Mouse (Mus musculus) hindbrain, embryonic 14.5 days (tissue): Measurements from ENCODE around the gene Ly6g6d. TPM values are rescaled to one million over a fixed set of nuclear protein-coding genes. Genes with fewer than 3 reads are reported as not detected.

Experiments
- ATAC-seq: fragments of 200-750 bp; cut with Nextera tagmentation; 2 replicates; pipeline ENCODE4 v1.8.0; 2017; ENCODE audit warnings: moderate number of reproducible peaks, mild to moderate bottlenecking, moderate TSS enrichment, moderate library complexity; ENCODE audit not compliant: low FRiP score
- DNase-seq: peaks from one replicate; pipeline ENCODE4 v3.0.0-alpha.2; 2015; ENCODE audit warnings: low spot score
- H3K27ac ChIP-seq: fragments of 300-500 bp; sonication (generic); 2 replicates; pipeline ENCODE4 v1.5.1; 2014; ENCODE audit warnings: mild to moderate bottlenecking, moderate library complexity
- H3K27me3 ChIP-seq: fragments of 300-500 bp; sonication (generic); 2 replicates; pipeline ENCODE4 v1.6.1; 2014; ENCODE audit warnings: mild to moderate bottlenecking, low read length, mixed read lengths; ENCODE audit not compliant: control insufficient read depth, insufficient read depth
- H3K36me3 ChIP-seq: fragments of 300-500 bp; sonication (generic); replicated peaks from 2 replicates; pipeline ENCODE4 v1.6.1; 2014; ENCODE audit not compliant: control insufficient read depth, insufficient read depth
- H3K4me1 ChIP-seq: fragments of 300-500 bp; sonication (generic); replicated peaks from 2 replicates; pipeline ENCODE4 v1.6.1; 2014; ENCODE audit warnings: antibody characterized with exemption, low read length, mixed read lengths; ENCODE audit not compliant: control insufficient read depth, insufficient read depth
- H3K4me2 ChIP-seq: fragments of 300-500 bp; sonication (generic); replicated peaks from 2 replicates; pipeline ENCODE4 v1.6.1; 2014; ENCODE audit warnings: mild to moderate bottlenecking, moderate library complexity
- H3K4me3 ChIP-seq: fragments of 300-500 bp; sonication (generic); replicated peaks from 2 replicates; pipeline ENCODE4 v1.5.1; 2014; ENCODE audit warnings: mild to moderate bottlenecking, low read length
- H3K9ac ChIP-seq: fragments of 300-500 bp; sonication (generic); 2 replicates; pipeline ENCODE4 v1.6.1; 2014
- H3K9me3 ChIP-seq: fragments of 300-500 bp; sonication (generic); 2 replicates; pipeline ENCODE4 v1.6.1; 2016; ENCODE audit warnings: low read length; ENCODE audit not compliant: control insufficient read depth
- WGBS: fragments of 180-500 bp; shearing (Covaris S2); extraction: QIAGEN DNeasy Blood & Tissue Kit; methylation state at CpG from one replicate; pipeline ENCODE4 v1.1.7; 2014; 5-methylcytosine and 5-hydroxymethylcytosine counted together
- polyA plus RNA-seq: library from polyadenylated mRNA; unstranded; fragments of >200 nt; fragmentation: Nextera tagmentation; extraction: Ambion mirVana; gene quantifications from 2 replicates; pipeline ENCODE4 v1.2.1, GENCODE M21; 2014

Ly6g6d gene
- polyA plus RNA-seq, 1 experiment from 2014 or later, result 0.94 TPM

GRCm38 (mm10) chr17:35077285-35077684 lies 580 bp downstream of the Ly6g6d start:
- no peak for ATAC-seq
- WGBS, result 67% methylated on average over 2 of the region's 2 CpGs
- H3K9me3 ChIP-seq, result no peaks in the 10 kb centered on the region
- peak overlapping the region; percentile 38 for H3K4me2 ChIP-seq
- H3K27me3 ChIP-seq, result no peaks in the 10 kb centered on the region
- H3K4me3 ChIP-seq, result 0 out of 2 replicates have a peak overlapping the region, but pooled peaks have one; percentile 6
- 0 out of 2 replicates have a peak, but pooled peaks cover 5% of the 10 kb centered on the region for H3K4me1 ChIP-seq
- H3K27ac ChIP-seq, result no peak overlapping the region
- no peak overlapping the region for H3K9ac ChIP-seq
- no peaks in the 10 kb centered on the region for H3K36me3 ChIP-seq
- no peak for DNase-seq

- no peaks in the 10 kb centered on the region for H3K27me3 ChIP-seq
- H3K27ac ChIP-seq, result no peak within 1 kb of the TSS
- no peak within 1 kb of the TSS; the same call in 1 of the 2 replicates for H3K9ac ChIP-seq
- WGBS, result 42% methylated on average over 10 of the region's 10 CpGs
- no peaks in the 10 kb centered on the region for H3K36me3 ChIP-seq
- ATAC-seq (no peak), DNase-seq (no peak)
- 0 out of 2 replicates have a peak, but pooled peaks cover 5% of the 10 kb centered on the region for H3K4me1 ChIP-seq
- H3K4me2 ChIP-seq, result peak within 1 kb of the TSS; percentile 38
- no peaks in the 10 kb centered on the region for H3K9me3 ChIP-seq
- H3K4me3 ChIP-seq, result peak within 1 kb of the TSS; percentile 6; the same call in 1 of the 2 replicates
These were observed 1.2 kb downstream of the Ly6g6d start, which contains the start of gene Ly6g6e for GRCm38 (mm10) chr17:35076507-35077176. Gene Ly6g6e (plus strand): TSS chr17:35076902.

GRCm38 (mm10) chr17:35074097-35074496 lies 3.8 kb downstream of the Ly6g6d start:
- H3K4me2 ChIP-seq, result no peak overlapping the region
- WGBS, result 57% methylated on average over 17 of the region's 17 CpGs
- H3K27me3 ChIP-seq, result no peaks in the 10 kb centered on the region
- no peak overlapping the region for H3K9ac ChIP-seq
- DNase-seq (no peak), ATAC-seq (no peak)
- 0 out of 2 replicates have a peak, but pooled peaks cover 5% of the 10 kb centered on the region for H3K4me1 ChIP-seq
- no peaks in the 10 kb centered on the region for H3K36me3 ChIP-seq
- no peak overlapping the region for H3K4me3 ChIP-seq
- no peak overlapping the region for H3K27ac ChIP-seq
- H3K9me3 ChIP-seq, result no peaks in the 10 kb centered on the region

GRCm38 (mm10) chr17:35071454-35071853 lies 6.4 kb downstream of the Ly6g6d start:
- Histone ChIP-seq H3K27ac (no peak overlapping the region), H3K4me3 (no peak overlapping the region), H3K36me3 (no peaks in the 10 kb centered on the region), H3K4me2 (no peak overlapping the region), H3K9ac (no peak overlapping the region), H3K27me3 (peaks cover 8% of the 10 kb centered on the region), H3K9me3 (no peaks in the 10 kb centered on the region), H3K4me1 (no peaks in the 10 kb centered on the region)
- no peak for ATAC-seq
- no peak for DNase-seq
- 85% methylated on average over 9 of the region's 9 CpGs for WGBS

GRCm38 (mm10) chr17:35070556-35071229 lies 7.2 kb downstream of the Ly6g6d start:
- Histone ChIP-seq H3K4me2 (no peak overlapping the region), H3K36me3 (no peaks in the 10 kb centered on the region), H3K9ac (no peak overlapping the region), H3K27ac (no peak overlapping the region), H3K4me1 (no peaks in the 10 kb centered on the region), H3K4me3 (no peak overlapping the region), H3K27me3 (peaks cover 15% of the 10 kb centered on the region), H3K9me3 (no peaks in the 10 kb centered on the region)
- DNase-seq, result no peak
- WGBS, result 70% methylated on average over 6 of the region's 6 CpGs
- no peak for ATAC-seq

GRCm38 (mm10) chr17:35068213-35068914 lies 9.5 kb downstream of the Ly6g6d start:
- Histone ChIP-seq H3K9me3 (no peaks in the 10 kb centered on the region), H3K27ac (no peak overlapping the region), H3K27me3 (peaks cover 35% of the 10 kb centered on the region), H3K9ac (no peak overlapping the region), H3K4me2 (no peak overlapping the region), H3K36me3 (peaks cover 3% of the 10 kb centered on the region; the same call in 1 of the 2 replicates), H3K4me3 (no peak overlapping the region), H3K4me1 (peaks cover 5% of the 10 kb centered on the region)
- no peak for DNase-seq
- WGBS, result 87% methylated on average over 17 of the region's 17 CpGs
- ATAC-seq, result no peak

GRCm38 (mm10) chr17:35066084-35066483 lies 11.8 kb downstream of the Ly6g6d start, which contains the start of gene Mpig6b:
Gene Mpig6b (minus strand): TSS chr17:35066184.
- Histone ChIP-seq H3K4me1 (peaks cover 5% of the 10 kb centered on the region), H3K27ac (no peak within 1 kb of the TSS), H3K4me3 (peak within 1 kb of the TSS; percentile 20), H3K36me3 (peaks cover 24% of the 10 kb centered on the region), H3K9me3 (no peaks in the 10 kb centered on the region), H3K27me3 (peaks cover 35% of the 10 kb centered on the region), H3K4me2 (peak within 1 kb of the TSS; percentile 45), H3K9ac (peak within 1 kb of the TSS; percentile 26; the same call in 1 of the 2 replicates)
- ATAC-seq, result no peak
- no peak for DNase-seq
- 46% methylated on average over 10 of the region's 10 CpGs for WGBS

GRCm38 (mm10) chr17:35064951-35065947 lies 12.6 kb downstream of the Ly6g6d start, which contains the start of gene Ly6g6c:
Gene Ly6g6c (plus strand): TSS chr17:35065388.
- Histone ChIP-seq H3K27ac (no peak within 1 kb of the TSS), H3K4me3 (peak within 1 kb of the TSS; percentile 20), H3K27me3 (peaks cover 35% of the 10 kb centered on the region), H3K4me1 (peaks cover 12% of the 10 kb centered on the region), H3K9me3 (no peaks in the 10 kb centered on the region), H3K4me2 (peak within 1 kb of the TSS; percentile 45), H3K36me3 (peaks cover 30% of the 10 kb centered on the region), H3K9ac (peak within 1 kb of the TSS; percentile 26; the same call in 1 of the 2 replicates)
- WGBS, result 2% methylated on average over 48 of the region's 48 CpGs
- no peak for ATAC-seq
- no peak for DNase-seq
